Mouse (Mus musculus) liver, adult 2 months (tissue): Measurements from ENCODE around the gene Fam178b. TPM values are rescaled to one million over a fixed set of nuclear protein-coding genes. Genes with fewer than 3 reads are reported as not detected.

Experiments used
- DNase-seq: peaks from one replicate; pipeline ENCODE4 v3.0.0-alpha.2; 2011; ENCODE audit warnings: low read depth, low spot score; ENCODE audit errors: extremely low read depth
- H3K27ac ChIP-seq: fragments of 200-500 bp; replicated peaks from 2 replicates; pipeline ENCODE4 v1.5.1; 2012; ENCODE audit warnings: low read depth, mild to moderate bottlenecking, control low read depth, inconsistent platforms, low read length; ENCODE audit not compliant: insufficient read depth
- H3K27me3 ChIP-seq: fragments of 200-500 bp; 2 replicates; pipeline ENCODE4 v1.6.1; 2012; ENCODE audit warnings: mild to moderate bottlenecking, moderate library complexity, low read length, inconsistent platforms; ENCODE audit not compliant: control insufficient read depth, insufficient read depth
- H3K36me3 ChIP-seq: fragments of 200-500 bp; 2 replicates; pipeline ENCODE4 v1.6.1; 2012; ENCODE audit warnings: low read length, inconsistent platforms; ENCODE audit not compliant: control insufficient read depth, insufficient read depth
- H3K4me1 ChIP-seq: fragments of 200-500 bp; 2 replicates; pipeline ENCODE4 v1.6.1; 2011; ENCODE audit warnings: low read length; ENCODE audit not compliant: control insufficient read depth, insufficient read depth
- H3K4me3 ChIP-seq: fragments of 200-500 bp; 2 replicates; pipeline ENCODE4 v1.5.1; 2011; ENCODE audit warnings: low read depth, mild to moderate bottlenecking, control low read depth, low read length, moderate library complexity; ENCODE audit not compliant: insufficient read depth
- H3K79me2 ChIP-seq: fragments of 200-500 bp; 2 replicates; pipeline ENCODE4 v1.6.1; 2012; ENCODE audit warnings: inconsistent platforms, mild to moderate bottlenecking, low read length, moderate library complexity; ENCODE audit not compliant: control insufficient read depth, insufficient read depth
- H3K9ac ChIP-seq: fragments of 200-500 bp; 2 replicates; pipeline ENCODE4 v1.6.1; 2012; ENCODE audit warnings: low read depth, mild to moderate bottlenecking, control low read depth, inconsistent platforms, low read length
- CTCF ChIP-seq: fragments of 200-500 bp; IDR thresholded peaks from 2 replicates; pipeline ENCODE4 v1.5.1; 2011; ENCODE audit warnings: low read depth, low read length, control low read depth
- POLR2A ChIP-seq: fragments of 200-500 bp; IDR thresholded peaks from 2 replicates; pipeline ENCODE4 v1.6.1; 2011; ENCODE audit warnings: low read length, control low read depth; ENCODE audit not compliant: insufficient read depth; ENCODE audit errors: extremely low read depth
- whole genome bisulfite sequencing: fragments of 180-500 bp; shearing (Covaris S2); methylation state at CpG from one replicate; pipeline ENCODE4 v1.1.7; 2018; 5-methylcytosine and 5-hydroxymethylcytosine counted together
- polyA plus RNA-seq: library from polyadenylated mRNA; depleted of rRNA; stranded (reverse); fragments of >200 nt; gene quantifications from 2 replicates; pipeline ENCODE4 v1.2.3, GENCODE M21; 2012
- total RNA-seq: library from RNA; depleted of rRNA; stranded (reverse); fragments of >200 nt; gene quantifications from 2 replicates; pipeline ENCODE4 v1.2.3, GENCODE M21; 2014

The Fam178b gene
- total and polyA plus RNA-seq, 2 experiments = 0.11 to 0.18 TPM

GRCm38 (mm10) chr1:36655039-36655438, 27.9 kb downstream of the Fam178b start:
- H3K36me3 ChIP-seq = no peaks in the 10 kb centered on the region
- no peak for DNase-seq
- WGBS = 93% methylated on average over 5 of the region's 5 CpGs
- no peak overlapping the region for H3K4me3 ChIP-seq
- no peaks in the 10 kb centered on the region for H3K79me2 ChIP-seq
- no peak overlapping the region for H3K9ac ChIP-seq
- H3K27ac ChIP-seq = no peak overlapping the region
- no peaks in the 10 kb centered on the region for H3K4me1 ChIP-seq
- H3K27me3 ChIP-seq = no peaks in the 10 kb centered on the region
- TF ChIP-seq CTCF (no peak), POLR2A (no peak)

DNA sequence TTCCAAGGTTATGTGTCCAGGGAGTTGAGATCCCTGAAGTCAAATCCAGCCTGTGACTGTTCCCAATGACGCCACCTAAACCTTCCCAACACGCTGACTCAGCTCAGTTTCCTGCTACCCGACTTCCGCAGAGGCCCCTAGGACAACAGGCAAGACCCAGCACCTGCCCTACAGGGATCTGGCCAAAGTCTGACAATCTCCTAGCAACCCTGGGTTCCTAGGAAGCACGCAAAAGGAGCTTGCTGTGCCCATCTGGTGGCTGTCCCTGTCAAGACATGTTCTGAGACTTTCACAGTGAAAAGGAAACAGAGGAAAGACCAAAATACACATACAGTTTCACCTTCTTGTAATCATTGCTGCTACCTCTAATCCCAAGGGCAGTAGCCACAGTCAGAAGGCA, 35.4 kb downstream of the Fam178b start:
- H3K9ac ChIP-seq = no peak overlapping the region
- no peak overlapping the region for H3K4me3 ChIP-seq
- no peaks in the 10 kb centered on the region for H3K36me3 ChIP-seq
- TF ChIP-seq POLR2A (no peak), CTCF (no peak)
- H3K4me1 ChIP-seq = no peaks in the 10 kb centered on the region
- 66% methylated on average over 5 of the region's 5 CpGs for WGBS
- no peak overlapping the region for H3K27ac ChIP-seq
- H3K79me2 ChIP-seq = no peaks in the 10 kb centered on the region
- H3K27me3 ChIP-seq = no peaks in the 10 kb centered on the region
- no peak for DNase-seq

DNA sequence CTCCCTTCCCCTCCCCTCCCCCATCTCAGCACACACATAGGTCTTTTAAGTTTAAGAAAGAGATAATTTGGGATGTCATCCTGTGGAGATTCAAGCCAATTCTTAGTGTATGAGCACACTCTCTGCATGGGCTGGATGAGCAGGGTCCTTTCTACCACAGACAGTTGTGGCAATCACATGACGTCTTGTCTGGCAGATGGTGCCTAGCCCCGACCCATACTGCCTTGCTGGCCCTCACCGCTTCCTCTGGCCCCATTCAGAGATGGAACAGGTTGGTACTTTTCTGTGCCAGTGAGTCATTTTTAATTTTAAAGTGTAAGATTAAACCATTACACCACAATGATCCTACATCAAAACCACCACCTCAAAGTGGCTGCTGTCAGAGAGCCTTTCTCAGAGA, 36.7 kb downstream of the Fam178b start:
- no peak overlapping the region for H3K4me3 ChIP-seq
- no peaks in the 10 kb centered on the region for H3K36me3 ChIP-seq
- no peak overlapping the region for H3K9ac ChIP-seq
- 78% methylated on average over 3 of the region's 3 CpGs for WGBS
- no peaks in the 10 kb centered on the region for H3K27me3 ChIP-seq
- TF ChIP-seq CTCF (no peak), POLR2A (no peak)
- no peak overlapping the region for H3K27ac ChIP-seq
- DNase-seq = no peak
- no peaks in the 10 kb centered on the region for H3K79me2 ChIP-seq
- H3K4me1 ChIP-seq = no peaks in the 10 kb centered on the region

DNA sequence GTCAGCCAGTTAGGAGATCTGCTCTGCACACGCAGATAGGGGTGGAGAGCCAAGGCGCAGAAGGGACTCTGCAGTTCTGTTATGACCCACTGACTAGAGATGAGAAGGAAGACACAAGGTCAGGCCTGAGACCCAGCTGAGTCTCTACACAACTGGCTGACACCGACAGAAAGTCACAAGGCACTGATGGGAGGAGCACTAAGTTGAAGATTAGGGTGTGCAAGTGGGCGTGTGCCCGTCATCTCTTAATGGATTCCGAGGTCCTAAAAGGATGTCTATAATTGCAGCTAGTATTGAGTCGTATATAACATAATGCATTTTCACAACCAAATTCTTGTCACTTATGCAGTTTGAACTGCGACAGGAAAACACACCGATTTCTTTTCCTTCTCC, 38.4 kb downstream of the Fam178b start:
- TF ChIP-seq POLR2A = no peak
- TF ChIP-seq CTCF = no peak
- Histone ChIP-seq H3K4me3 (no peak overlapping the region), H3K9ac (no peak overlapping the region), H3K27ac (no peak overlapping the region), H3K36me3 (no peaks in the 10 kb centered on the region), H3K4me1 (no peaks in the 10 kb centered on the region), H3K79me2 (no peaks in the 10 kb centered on the region), H3K27me3 (no peaks in the 10 kb centered on the region)
- WGBS = 87% methylated on average over 9 of the region's 9 CpGs
- no peak for DNase-seq

GRCm38 (mm10) chr1:36643957-36644614, 38.9 kb downstream of the Fam178b start:
- Histone ChIP-seq H3K4me1 (no peaks in the 10 kb centered on the region), H3K36me3 (no peaks in the 10 kb centered on the region), H3K4me3 (no peak overlapping the region), H3K27ac (no peak overlapping the region), H3K79me2 (no peaks in the 10 kb centered on the region), H3K9ac (no peak overlapping the region), H3K27me3 (no peaks in the 10 kb centered on the region)
- 77% methylated on average over 7 of the region's 7 CpGs for WGBS
- TF ChIP-seq POLR2A = no peak
- TF ChIP-seq CTCF = no peak
- no peak for DNase-seq

GRCm38 (mm10) chr1:36635826-36636485, 47.0 kb downstream of the Fam178b start:
- H3K79me2 ChIP-seq = no peaks in the 10 kb centered on the region
- DNase-seq = no peak
- WGBS = 73% methylated on average over 2 of the region's 2 CpGs
- H3K9ac ChIP-seq = no peak overlapping the region
- no peak for TF ChIP-seq POLR2A
- TF ChIP-seq CTCF = no peak
- no peaks in the 10 kb centered on the region for H3K4me1 ChIP-seq
- no peaks in the 10 kb centered on the region for H3K27me3 ChIP-seq
- no peak overlapping the region for H3K4me3 ChIP-seq
- no peak overlapping the region for H3K27ac ChIP-seq
- H3K36me3 ChIP-seq = no peaks in the 10 kb centered on the region
